Mouse (Mus musculus) neural tube, embryonic 11.5 days (tissue): ENCODE data around the gene Ormdl1. TPM values are rescaled to one million over a fixed set of nuclear protein-coding genes. Genes with fewer than 3 reads are reported as not detected.
"Not testable (repeated sequence)": the region's sequence is repeated elsewhere in the genome, so short reads cannot be mapped to it uniquely, and the experiment has no call there.

ENCODE experiments used
- ATAC-seq: fragments of 200-750 bp; cut with Nextera tagmentation; 2 replicates; pipeline ENCODE4 v1.8.0; 2017; ENCODE audit warnings: moderate number of reproducible peaks, mild to moderate bottlenecking, moderate TSS enrichment, moderate library complexity; ENCODE audit not compliant: insufficient read depth, low FRiP score, low TSS enrichment
- DNase-seq: peaks from one replicate; pipeline ENCODE4 v3.0.0-alpha.2; 2015; ENCODE audit warnings: low spot score
- H3K27ac ChIP-seq: fragments of 300-500 bp; sonication (generic); 2 replicates; pipeline ENCODE4 v1.5.1; 2014; ENCODE audit warnings: low read depth, mild to moderate bottlenecking, low read length
- H3K27me3 ChIP-seq: fragments of 300-500 bp; sonication (generic); 2 replicates; pipeline ENCODE4 v1.6.1; 2014; ENCODE audit warnings: mild to moderate bottlenecking, low read length, mixed read lengths; ENCODE audit not compliant: control insufficient read depth, insufficient read depth
- H3K36me3 ChIP-seq: fragments of 300-500 bp; sonication (generic); 2 replicates; pipeline ENCODE4 v1.6.1; 2014; ENCODE audit warnings: mild to moderate bottlenecking, low read length, moderate library complexity, mixed read lengths; ENCODE audit not compliant: control insufficient read depth, insufficient read depth
- H3K4me1 ChIP-seq: fragments of 300-500 bp; sonication (generic); 2 replicates; pipeline ENCODE4 v1.6.1; 2014; ENCODE audit warnings: low read length, mixed read lengths; ENCODE audit not compliant: control insufficient read depth, insufficient read depth
- H3K4me2 ChIP-seq: fragments of 300-500 bp; sonication (generic); 2 replicates; pipeline ENCODE4 v1.6.1; 2014; ENCODE audit warnings: low read depth, mild to moderate bottlenecking, moderate library complexity
- H3K4me3 ChIP-seq: fragments of 300-500 bp; sonication (generic); 2 replicates; pipeline ENCODE4 v1.5.1; 2014; ENCODE audit warnings: low read depth, low read length
- H3K9ac ChIP-seq: fragments of 300-500 bp; sonication (generic); 2 replicates; pipeline ENCODE4 v1.6.1; 2014; ENCODE audit warnings: mild to moderate bottlenecking, low read length
- H3K9me3 ChIP-seq: fragments of 300-500 bp; sonication (generic); 2 replicates; pipeline ENCODE4 v1.6.1; 2016; ENCODE audit warnings: low read length; ENCODE audit not compliant: control insufficient read depth
- WGBS: fragments of 180-500 bp; shearing (Covaris S2); extraction: QIAGEN DNeasy Blood & Tissue Kit; methylation state at CpG from one replicate; pipeline ENCODE4 v1.1.7; 2014; 5-methylcytosine and 5-hydroxymethylcytosine counted together
- polyA plus RNA-seq: library from polyadenylated mRNA; unstranded; fragments of >200 nt; fragmentation: Nextera tagmentation; extraction: Ambion mirVana; gene quantifications from 2 replicates; pipeline ENCODE4 v1.2.1, GENCODE M21; 2014

The Ormdl1 gene
- polyA plus RNA-seq: 83.7 and 87.4 TPM in 2 replicates

DNA sequence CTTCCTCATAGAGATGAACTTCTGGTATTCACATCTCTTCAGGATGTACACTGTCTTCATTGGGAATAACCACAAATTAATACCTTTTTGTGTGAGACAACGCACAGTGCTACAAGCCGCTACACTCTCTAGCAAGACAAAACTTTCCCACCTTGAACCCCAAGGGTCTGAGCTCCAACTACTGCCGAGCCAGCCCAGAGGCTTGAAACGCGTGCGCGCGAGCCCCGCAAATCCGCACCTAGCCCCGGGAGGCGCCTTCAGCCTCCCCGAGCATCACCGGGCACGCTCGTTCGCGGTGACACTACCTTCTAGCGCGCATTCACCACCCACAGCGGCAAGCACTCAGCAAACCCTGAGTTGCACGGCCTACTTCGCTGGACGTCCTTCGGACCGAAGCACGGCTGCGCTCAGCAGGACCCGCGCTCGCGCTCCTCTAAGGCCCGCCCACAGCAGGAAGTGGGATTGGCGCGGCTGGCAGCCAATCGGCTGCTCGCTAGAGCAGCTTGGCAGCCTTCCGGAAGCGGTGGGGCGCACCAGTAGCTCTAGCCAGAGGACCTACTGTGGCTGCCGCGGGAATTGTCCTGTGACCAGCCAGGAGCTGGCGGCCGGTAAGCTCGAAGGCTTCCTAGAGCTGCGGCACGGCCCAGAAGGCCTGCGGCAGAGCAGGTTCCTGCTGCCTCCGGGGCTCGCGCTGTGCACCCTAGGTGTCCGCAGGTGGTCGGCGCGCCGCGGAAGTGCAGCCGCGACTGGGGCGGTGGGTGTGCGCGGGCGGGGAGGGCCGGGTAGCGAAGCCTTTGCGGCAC lies at the start of gene Ormdl1, which contains the start of the genes Pms1 and Gm28778:
Ormdl1 (plus strand) TSS at position 515 of the 803 bp plus-strand sequence.
Pms1 (minus strand) TSS at position 438 of the 803 bp plus-strand sequence.
Gm28778 (plus strand) TSS at position 531 of the 803 bp plus-strand sequence.
- peak; percentile 96 for DNase-seq
- Histone ChIP-seq H3K4me3 (peak within 1 kb of the TSS; percentile 84), H3K9me3 (no peaks in the 10 kb centered on the region), H3K4me2 (peak within 1 kb of the TSS; percentile 47), H3K4me1 (0 out of 2 replicates have a peak, but pooled peaks cover 3% of the 10 kb centered on the region), H3K27ac (peak within 1 kb of the TSS; percentile 79), H3K27me3 (no peaks in the 10 kb centered on the region), H3K36me3 (no peaks in the 10 kb centered on the region; the same call in 1 of the 2 replicates), H3K9ac (peak within 1 kb of the TSS; percentile 86)
- ATAC-seq: peak; percentile 100
- under 1% methylated on average over 56 of the region's 66 CpGs for WGBS

GRCm38 (mm10) chr1:53264958-53265612 lies 31.8 kb upstream of the Ormdl1 start:
- DNase-seq, H3K4me2 ChIP-seq, ATAC-seq, H3K36me3 ChIP-seq, H3K27me3 ChIP-seq, H3K27ac ChIP-seq, H3K4me3 ChIP-seq, H3K9ac ChIP-seq, H3K9me3 ChIP-seq, H3K4me1 ChIP-seq: not testable (repeated sequence)

- Histone ChIP-seq H3K4me3 (no peak overlapping the region), H3K9me3 (no peaks in the 10 kb centered on the region), H3K4me1 (no peaks in the 10 kb centered on the region), H3K9ac (no peak overlapping the region), H3K27ac (no peak overlapping the region), H3K27me3 (no peaks in the 10 kb centered on the region), H3K36me3 (no peaks in the 10 kb centered on the region), H3K4me2 (no peak overlapping the region)
- DNase-seq (no peak), ATAC-seq (no peak)
- WGBS: 92% methylated on average over 3 of the region's 3 CpGs
These were observed 27.0 kb upstream of the Ormdl1 start for GRCm38 (mm10) chr1:53269901-53270300.

DNA sequence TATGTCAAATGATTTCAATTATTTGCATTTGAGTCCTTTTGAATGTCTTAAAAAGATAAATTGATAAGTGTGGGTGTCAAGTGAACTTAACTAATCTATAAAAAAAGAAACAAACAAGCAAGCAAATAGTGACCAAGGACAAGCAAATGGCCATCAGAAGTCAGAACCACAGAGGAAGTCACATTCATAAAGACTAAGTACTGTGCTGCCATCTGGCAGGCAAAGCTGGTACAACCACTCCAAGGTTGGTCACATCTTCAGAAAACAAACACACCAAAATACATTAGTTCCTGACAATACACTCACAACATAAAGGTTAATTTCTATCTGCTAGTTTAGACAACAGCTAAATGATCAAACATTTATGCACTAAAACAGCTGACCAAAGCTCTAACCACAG lies 24.2 kb upstream of the Ormdl1 start:
- DNase-seq: peak; percentile 14
- H3K4me2 ChIP-seq: no peak overlapping the region
- no peak overlapping the region for H3K4me3 ChIP-seq
- ATAC-seq: no peak
- no peaks in the 10 kb centered on the region for H3K36me3 ChIP-seq
- H3K9ac ChIP-seq: no peak overlapping the region
- H3K4me1 ChIP-seq: no peaks in the 10 kb centered on the region
- no peaks in the 10 kb centered on the region for H3K9me3 ChIP-seq
- H3K27me3 ChIP-seq: no peaks in the 10 kb centered on the region
- no peak overlapping the region for H3K27ac ChIP-seq

- no peaks in the 10 kb centered on the region; the same call in 1 of the 2 replicates for H3K36me3 ChIP-seq
- ATAC-seq (no peak), DNase-seq (no peak)
- H3K27ac ChIP-seq: no peak overlapping the region
- H3K27me3 ChIP-seq: no peaks in the 10 kb centered on the region
- no peak overlapping the region for H3K4me3 ChIP-seq
- no peak overlapping the region for H3K4me2 ChIP-seq
- no peak overlapping the region for H3K9ac ChIP-seq
- WGBS: 87% methylated on average over 3 of the region's 3 CpGs
- no peaks in the 10 kb centered on the region for H3K4me1 ChIP-seq
- no peaks in the 10 kb centered on the region for H3K9me3 ChIP-seq
These were observed 5.7 kb upstream of the Ormdl1 start for GRCm38 (mm10) chr1:53291197-53291596.

DNA sequence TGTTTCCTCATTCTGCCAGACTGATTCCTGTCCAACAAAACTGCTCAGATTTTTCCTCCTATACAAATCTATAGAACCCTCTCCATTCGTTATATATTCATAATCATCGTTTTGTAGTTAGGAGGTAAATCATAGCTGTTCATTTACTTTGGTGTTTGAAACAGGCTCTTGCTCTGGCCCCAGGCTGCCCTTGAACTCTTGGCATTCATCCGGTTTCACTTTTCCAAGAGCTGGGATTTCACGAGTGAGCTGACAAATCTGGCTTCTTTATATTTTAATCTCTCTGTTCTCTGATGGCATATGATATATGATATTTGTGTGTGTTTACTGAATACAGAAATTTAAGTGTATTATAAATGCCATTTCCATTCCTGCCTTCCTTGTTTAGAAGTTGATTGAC lies 3.6 kb downstream of the Ormdl1 start:
- Histone ChIP-seq H3K4me2 (no peak overlapping the region), H3K9me3 (no peaks in the 10 kb centered on the region), H3K27me3 (no peaks in the 10 kb centered on the region), H3K4me3 (no peak overlapping the region), H3K36me3 (no peaks in the 10 kb centered on the region), H3K4me1 (0 out of 2 replicates have a peak, but pooled peaks cover 3% of the 10 kb centered on the region), H3K9ac (no peak overlapping the region), H3K27ac (no peak overlapping the region)
- 90% methylated on average over 4 of the region's 4 CpGs for WGBS
- ATAC-seq: no peak
- DNase-seq: no peak

GRCm38 (mm10) chr1:53312989-53313967 lies 16.4 kb downstream of the Ormdl1 start, which contains the start of gene Osgepl1:
Gene Osgepl1, plus strand, starts transcription at chr1:53313624.
- H3K4me1 ChIP-seq: no peaks in the 10 kb centered on the region
- peak within 1 kb of the TSS; percentile 69 for H3K4me2 ChIP-seq
- DNase-seq: peak; percentile 90
- peak within 1 kb of the TSS; percentile 80 for H3K9ac ChIP-seq
- no peaks in the 10 kb centered on the region for H3K27me3 ChIP-seq
- peak; percentile 99 for ATAC-seq
- H3K36me3 ChIP-seq: no peaks in the 10 kb centered on the region
- H3K9me3 ChIP-seq: no peaks in the 10 kb centered on the region
- peak within 1 kb of the TSS; percentile 67; the same call in 1 of the 2 replicates for H3K27ac ChIP-seq
- peak within 1 kb of the TSS; percentile 63 for H3K4me3 ChIP-seq
- WGBS: 3% methylated on average over 27 of the region's 27 CpGs

GRCm38 (mm10) chr1:53321662-53322344 lies 24.9 kb downstream of the Ormdl1 start:
- Histone ChIP-seq H3K36me3 (no peaks in the 10 kb centered on the region), H3K27me3 (no peaks in the 10 kb centered on the region), H3K4me2 (no peak overlapping the region), H3K9me3 (no peaks in the 10 kb centered on the region), H3K27ac (no peak overlapping the region), H3K4me1 (no peaks in the 10 kb centered on the region), H3K4me3 (no peak overlapping the region), H3K9ac (no peak overlapping the region)
- DNase-seq (no peak), ATAC-seq (no peak)
- 95% methylated on average over 4 of the region's 4 CpGs for WGBS
